Mouse (Mus musculus) right cerebral cortex, postnatal 25 days (tissue): ENCODE measurements around the gene Frmd4a.
A peak's percentile ranks its signal among the peaks of the same experiment; 100 is the strongest.

ENCODE experiments used
- DNase-seq: peaks from one replicate; pipeline ENCODE4 v3.0.0; 2022

Gene Frmd4a

GRCm38 (mm10) chr2:4400771-4401596, 383.5 kb downstream of the Frmd4a start:
- DNase-seq, result peak; percentile 64

- DNase-seq, result peak; percentile 36
Observed at GRCm38 (mm10) chr2:4401597-4402581, 384.4 kb downstream of the Frmd4a start.

DNA sequence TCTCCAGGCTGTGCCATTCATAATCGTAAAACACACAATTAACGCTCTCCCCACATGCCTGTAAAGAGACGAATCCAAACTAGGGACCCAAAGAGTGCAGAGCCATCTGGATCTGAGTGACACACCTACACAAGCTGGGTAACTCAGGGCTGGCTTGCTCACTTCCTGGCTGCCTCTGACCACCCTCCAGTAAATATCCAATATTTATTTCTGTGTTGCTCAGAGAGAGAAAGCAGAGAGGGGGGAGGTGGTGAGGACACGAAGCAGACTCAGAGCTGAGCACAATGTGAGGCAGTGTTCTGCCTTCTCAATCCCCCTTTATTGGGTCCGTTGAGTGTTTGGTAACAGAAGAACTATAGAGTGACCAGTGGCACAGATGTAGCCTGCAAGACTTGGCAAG, 389.5 kb downstream of the Frmd4a start:
- DNase-seq, result no peak

GRCm38 (mm10) chr2:4409810-4410433, 392.4 kb downstream of the Frmd4a start:
- DNase-seq, result no peak

GRCm38 (mm10) chr2:4412870-4413595, 395.5 kb downstream of the Frmd4a start:
- no peak for DNase-seq

GRCm38 (mm10) chr2:4413596-4414335, 396.2 kb downstream of the Frmd4a start:
- DNase-seq, result no peak

- no peak for DNase-seq
Observed at GRCm38 (mm10) chr2:4420679-4421312, 403.3 kb downstream of the Frmd4a start.

GRCm38 (mm10) chr2:4421757-4422156, 404.2 kb downstream of the Frmd4a start:
- DNase-seq, result no peak

GRCm38 (mm10) chr2:4423896-4424295, 406.4 kb downstream of the Frmd4a start:
- DNase-seq, result no peak

- DNase-seq, result no peak
Observed at GRCm38 (mm10) chr2:4428407-4428855, 410.9 kb downstream of the Frmd4a start.

DNA sequence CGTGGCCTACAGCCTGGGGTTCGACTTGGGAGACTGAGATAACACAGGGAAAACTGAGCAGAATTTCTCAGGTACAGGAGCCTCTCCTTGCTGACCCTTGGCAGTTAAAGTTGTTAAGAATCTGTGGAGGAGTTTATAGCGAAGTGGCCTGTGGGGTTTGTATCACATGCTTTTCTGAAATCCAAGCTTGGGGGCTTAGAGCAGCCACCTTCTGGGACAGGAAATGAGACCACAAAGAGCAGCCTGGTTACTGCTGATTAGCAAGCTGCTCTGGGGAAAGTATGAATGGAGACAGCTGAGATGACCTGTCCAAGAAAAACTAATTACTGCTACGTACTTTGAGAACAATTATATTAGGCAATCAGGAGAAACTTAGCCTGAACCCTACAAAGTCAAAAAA, 415.6 kb downstream of the Frmd4a start:
- no peak for DNase-seq

DNA sequence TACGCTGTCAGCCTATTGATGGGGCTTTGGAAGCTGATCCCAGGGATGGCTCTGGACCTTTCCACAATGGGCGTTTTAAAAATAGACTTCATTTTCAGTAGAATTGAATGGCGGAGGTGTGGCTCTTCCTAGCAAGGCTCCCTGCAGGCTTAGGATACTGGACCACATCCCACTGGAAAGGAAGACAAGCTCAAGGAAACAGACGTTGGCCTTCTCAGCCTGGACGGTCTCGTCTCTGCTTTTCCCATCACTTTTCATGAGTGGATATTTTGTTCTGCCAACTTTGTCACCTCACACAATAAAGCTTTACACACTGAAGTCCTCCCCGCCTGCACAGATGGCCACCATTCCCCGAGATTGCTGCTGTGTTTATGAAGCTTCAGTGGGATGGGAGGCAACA, 417.5 kb downstream of the Frmd4a start:
- no peak for DNase-seq

GRCm38 (mm10) chr2:4436361-4437231, 419.1 kb downstream of the Frmd4a start:
- peak; percentile 27 for DNase-seq

- DNase-seq, result no peak
Observed at GRCm38 (mm10) chr2:4438739-4439138, 421.2 kb downstream of the Frmd4a start.

DNA sequence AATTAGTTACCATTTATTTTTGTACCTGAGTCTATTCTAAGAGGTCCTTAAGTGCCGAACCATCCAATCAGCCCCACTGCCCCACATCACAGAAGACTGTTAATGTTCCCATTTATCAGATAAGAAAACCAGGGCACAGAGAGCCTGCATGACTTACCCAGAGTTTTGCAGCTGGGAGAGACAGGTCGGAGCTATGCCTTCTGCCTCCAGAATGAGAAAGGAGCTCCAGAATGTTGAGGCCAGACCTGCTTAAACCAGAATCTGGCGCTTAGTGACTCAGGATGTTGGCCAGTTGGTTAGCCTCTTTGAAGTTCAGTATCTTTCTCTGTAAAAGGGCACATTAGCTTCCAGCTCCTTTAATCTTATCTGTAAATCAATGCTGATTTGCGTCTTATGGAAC, 422.4 kb downstream of the Frmd4a start:
- no peak for DNase-seq

- DNase-seq, result no peak
Observed at GRCm38 (mm10) chr2:4441840-4442239, 424.3 kb downstream of the Frmd4a start.

GRCm38 (mm10) chr2:4444740-4445139, 427.2 kb downstream of the Frmd4a start:
- no peak for DNase-seq

DNA sequence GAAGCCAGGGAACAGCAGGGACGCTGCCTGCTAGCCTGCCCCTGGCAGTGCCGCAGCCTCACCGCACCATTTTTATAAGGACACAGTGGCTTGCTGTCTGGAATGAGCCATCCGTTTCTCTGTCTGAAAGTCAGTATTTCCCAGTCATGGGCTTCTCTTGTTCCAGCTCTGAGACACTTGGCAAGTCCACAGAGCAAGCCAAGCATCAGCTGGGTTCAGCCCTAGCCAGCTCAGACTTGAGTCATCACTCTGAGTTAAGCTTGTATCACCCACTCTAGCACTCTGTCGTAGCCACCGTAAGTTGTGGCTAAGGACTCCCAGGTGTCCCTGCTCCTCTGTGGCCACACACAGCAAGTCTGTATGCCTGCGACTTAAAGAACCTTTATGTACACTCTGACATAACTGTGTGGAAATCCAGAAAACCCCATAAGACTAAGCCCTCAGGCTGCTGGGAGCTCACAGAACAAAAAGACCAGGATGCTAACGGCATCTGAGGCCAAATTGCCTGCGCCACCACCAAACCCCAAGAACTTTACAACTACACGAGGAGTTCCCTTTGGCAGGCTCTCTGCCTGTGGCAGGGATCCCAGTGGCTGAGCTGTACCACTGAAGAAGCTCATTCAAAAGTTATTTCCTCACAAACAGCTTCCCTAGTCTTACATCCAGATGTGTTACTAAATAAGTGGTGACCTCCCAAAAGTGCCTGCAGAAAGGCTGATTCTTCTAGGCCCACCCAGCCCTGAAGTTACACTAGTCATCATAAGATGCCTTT, 428.3 kb downstream of the Frmd4a start:
- peak; percentile 51 for DNase-seq

DNA sequence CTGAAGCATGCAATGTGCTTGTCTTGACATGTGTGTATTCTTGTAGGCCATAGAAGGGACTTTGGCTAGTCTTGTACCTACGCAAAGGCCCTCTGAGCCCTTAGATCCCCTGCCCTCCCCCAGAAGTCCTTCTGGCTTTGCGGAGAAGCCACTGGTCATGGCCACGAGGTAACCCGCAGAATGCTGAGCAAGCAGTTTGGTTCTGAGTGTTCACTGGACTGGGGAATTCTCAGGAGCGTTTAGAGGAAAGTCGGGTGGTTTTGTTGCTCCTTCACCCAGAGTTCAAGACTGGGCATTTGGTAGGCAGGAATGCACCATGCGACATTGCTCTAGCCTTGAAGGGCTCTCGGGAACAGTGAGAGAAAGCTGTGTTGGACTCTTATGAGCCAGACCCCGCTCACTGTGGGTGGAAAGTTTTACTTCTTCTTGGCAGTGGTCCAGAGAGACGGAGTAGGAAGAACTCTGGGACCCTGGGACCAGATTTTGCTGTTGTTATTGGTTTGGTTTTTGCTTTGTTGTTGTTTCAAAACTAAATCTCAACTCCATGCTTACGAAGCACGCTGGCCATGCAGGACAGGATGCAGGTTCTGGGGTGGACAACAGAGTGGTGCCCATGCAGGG, 432.5 kb downstream of the Frmd4a start:
- DNase-seq, result no peak
